In the genomic region with DNA sequence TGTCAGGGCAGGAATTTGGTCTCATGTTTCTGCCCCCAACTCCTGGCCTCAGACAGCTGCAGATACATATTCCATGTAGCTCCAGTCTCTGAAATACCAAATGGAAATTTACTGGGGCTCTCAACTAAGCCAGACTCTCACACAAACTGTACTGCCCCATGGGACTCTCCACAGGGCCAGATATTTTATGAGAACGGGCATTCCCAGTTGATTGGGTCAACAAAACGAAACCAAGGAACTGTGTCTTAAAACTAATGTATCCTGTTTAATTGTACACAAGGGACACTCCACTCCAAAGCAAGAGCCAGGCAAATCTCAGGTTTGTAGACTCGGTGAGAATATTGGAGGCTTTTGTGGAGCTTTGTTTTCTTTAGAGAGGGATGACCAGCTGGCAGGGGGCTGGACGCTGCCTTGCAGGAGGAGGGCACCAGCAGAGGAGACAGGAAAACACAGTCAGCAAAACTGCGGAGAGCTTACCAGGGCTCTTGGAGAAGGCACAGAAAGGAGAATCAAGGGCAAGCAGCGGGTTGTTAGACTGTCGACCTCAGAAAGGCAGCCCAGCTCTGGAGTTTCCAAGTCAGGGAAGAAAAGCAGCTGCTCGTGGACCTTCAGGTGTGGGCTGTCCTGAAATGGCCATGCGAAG, we compare ENCODE assay signal across 8 mouse cellular contexts. TPM values are rescaled to one million over a fixed set of nuclear protein-coding genes. Genes with fewer than 3 reads are reported as not detected.
A peak's percentile ranks its signal among the peaks of the same experiment; 100 is the strongest.
DNase-seq lines count a peak whose midpoint lies in the region; ATAC-seq and TF ChIP-seq lines count a peak whose summit lies in the region.

No protein-coding gene starts in this region.

- 30% methylated on average over 9 of the region's 9 CpGs for WGBS in embryonic facial prominence, embryonic 10.5 days
- WGBS in heart, postnatal 0 days: 19% methylated on average over 9 of the region's 9 CpGs

- ATAC-seq in heart, postnatal 0 days (ENCODE audit: insufficient read depth, low read depth): no peak

- no peak for DNase-seq in layer of hippocampus, adult 2 months (ENCODE audit: low spot score in 2 of 2)
- no peak for DNase-seq in layer of hippocampus, adult 8-10 months (ENCODE audit: low spot score in 2 of 2)
- peak; percentile 39 for DNase-seq in embryonic facial prominence, embryonic 10.5 days (ENCODE audit: low spot score)
- DNase-seq in heart, postnatal 0 days (ENCODE audit: low spot score): peak; percentile 59
- DNase-seq in kidney, postnatal 25 days: peak; percentile 66 to 83
- DNase-seq in testis, postnatal 10 days (ENCODE audit: low spot score): peak; percentile 58
- DNase-seq in thymus, postnatal 0 days (ENCODE audit: low spot score): no peak

- H3K27me3 ChIP-seq in embryonic facial prominence, embryonic 10.5 days (replicated peaks; ENCODE audit: low read depth, poor library complexity, severe bottlenecking): no peaks in the 10 kb centered on the region
- no peaks in the 10 kb centered on the region for H3K27me3 ChIP-seq in heart, postnatal 0 days (ENCODE audit: control insufficient read depth, insufficient read depth, low read length)
- no peaks in the 10 kb centered on the region for H3K27me3 ChIP-seq in megakaryocyte, embryonic 14.5 days (replicated peaks)

- H3K4me2 ChIP-seq in heart, postnatal 0 days (ENCODE audit: low read depth, low read length): peak overlapping the region; percentile 56

- H3K27ac ChIP-seq in layer of hippocampus, adult 2 months: peak overlapping the region; percentile 84
- H3K27ac ChIP-seq in embryonic facial prominence, embryonic 10.5 days (replicated peaks): peak overlapping the region; percentile 82
- H3K27ac ChIP-seq in heart, postnatal 0 days (ENCODE audit: low read depth): peak overlapping the region; percentile 95

- no peaks in the 10 kb centered on the region for H3K9me3 ChIP-seq in embryonic facial prominence, embryonic 10.5 days
- no peaks in the 10 kb centered on the region for H3K9me3 ChIP-seq in heart, postnatal 0 days (replicated peaks; ENCODE audit: control insufficient read depth, low read length)
- no peaks in the 10 kb centered on the region for H3K9me3 ChIP-seq in megakaryocyte, embryonic 14.5 days

- H3K36me3 ChIP-seq in embryonic facial prominence, embryonic 10.5 days (replicated peaks): no peaks in the 10 kb centered on the region
- no peaks in the 10 kb centered on the region for H3K36me3 ChIP-seq in heart, postnatal 0 days (replicated peaks; ENCODE audit: control insufficient read depth, insufficient read depth, low read length)
- peaks cover 3% of the 10 kb centered on the region for H3K36me3 ChIP-seq in megakaryocyte, embryonic 14.5 days (replicated peaks; ENCODE audit: low read length)

- H3K4me1 ChIP-seq in embryonic facial prominence, embryonic 10.5 days: peaks cover 45% of the 10 kb centered on the region
- H3K4me1 ChIP-seq in heart, postnatal 0 days (ENCODE audit: control insufficient read depth, insufficient read depth): peaks cover 58% of the 10 kb centered on the region
- peaks cover 77% of the 10 kb centered on the region for H3K4me1 ChIP-seq in megakaryocyte, embryonic 14.5 days

- no peak for TF ChIP-seq CTCF in layer of hippocampus, adult 2 months (conservative IDR thresholded peaks at IDR 0.05)
- TF ChIP-seq CTCF in heart, postnatal 0 days (IDR thresholded peaks at IDR 0.05; ENCODE audit: low read depth): no peak

- peak overlapping the region; percentile 5; the same call in 1 of the 2 replicates for H3K4me3 ChIP-seq in layer of hippocampus, adult 2 months
- peak overlapping the region; percentile 34 for H3K4me3 ChIP-seq in embryonic facial prominence, embryonic 10.5 days
- peak overlapping the region; percentile 24 for H3K4me3 ChIP-seq in heart, postnatal 0 days (ENCODE audit: low read depth, low read length)
- peak overlapping the region; percentile 89 for H3K4me3 ChIP-seq in megakaryocyte, embryonic 14.5 days (replicated peaks)

- no peak for TF ChIP-seq EP300 in heart, postnatal 0 days (IDR thresholded peaks at IDR 0.05; ENCODE audit: low read depth)

- H3K9ac ChIP-seq in heart, postnatal 0 days (replicated peaks; ENCODE audit: low read depth, low read length): peak overlapping the region; percentile 19; the same call in 1 of the 2 replicates

RNA-seq across cellular contexts. Expression of gene C87436, which starts 42.1 kb away (rescaled TPM):
- total RNA-seq in layer of hippocampus, adult 2 months (2021): 10 to 100 TPM; 18.9 to 20.6 TPM
- 10 to 100 TPM; 18.4 to 24.0 (median 19.7) TPM for total RNA-seq in layer of hippocampus, adult 8-10 months (2022)
- 22.6 and 25.1 TPM in 2 replicates for polyA plus RNA-seq in embryonic facial prominence, embryonic 10.5 days (2016; fragmentation: Nextera tagmentation; extraction: Ambion mirVana)
- 9.1 and 9.9 TPM in 2 replicates for total RNA-seq in heart, postnatal 0 days (2014; rRNA removed; ENCODE audit: low replicate concordance)
- 16.4 and 16.9 TPM in 2 replicates for polyA plus RNA-seq in heart, postnatal 0 days (2015; fragmentation: Nextera tagmentation; extraction: Ambion mirVana)
- 5.3 TPM in 1 of 2 replicates, not detected in the other for polyA plus RNA-seq in megakaryocyte, embryonic 14.5 days (2012; ENCODE audit: insufficient read depth, low replicate concordance)
- polyA plus RNA-seq in thymus, postnatal 0 days (2015; fragmentation: Nextera tagmentation; extraction: Ambion mirVana): 29.8 and 30.8 TPM in 2 replicates

RNA-seq across cellular contexts. Expression of gene Pcbp1, which starts 45.8 kb away (rescaled TPM):
- total RNA-seq in layer of hippocampus, adult 2 months (2021): 100 to 1,000 TPM; 179 to 184 TPM
- 100 to 1,000 TPM; 172 to 184 (median 178) TPM for total RNA-seq in layer of hippocampus, adult 8-10 months (2022)
- 560 and 592 TPM in 2 replicates for polyA plus RNA-seq in embryonic facial prominence, embryonic 10.5 days (2016; fragmentation: Nextera tagmentation; extraction: Ambion mirVana)
- total RNA-seq in heart, postnatal 0 days (2014; rRNA removed; ENCODE audit: low replicate concordance): 46.2 and 55.2 TPM in 2 replicates
- 276 and 285 TPM in 2 replicates for polyA plus RNA-seq in heart, postnatal 0 days (2015; fragmentation: Nextera tagmentation; extraction: Ambion mirVana)
- 984 and 2,235 TPM in 2 replicates for polyA plus RNA-seq in megakaryocyte, embryonic 14.5 days (2012; ENCODE audit: insufficient read depth, low replicate concordance)
- 466 and 487 TPM in 2 replicates for polyA plus RNA-seq in thymus, postnatal 0 days (2015; fragmentation: Nextera tagmentation; extraction: Ambion mirVana)

RNA-seq across cellular contexts. Expression of gene Gm44790, which starts 53.9 kb away (rescaled TPM):
- total RNA-seq in layer of hippocampus, adult 2 months (2021): not detected
- 1 to 10 TPM in 2 of 4 experiments, not detected in 2; 1.1 to 1.9 TPM for total RNA-seq in layer of hippocampus, adult 8-10 months (2022)
- 0.69 and 2.5 TPM in 2 replicates for polyA plus RNA-seq in embryonic facial prominence, embryonic 10.5 days (2016; fragmentation: Nextera tagmentation; extraction: Ambion mirVana)
- 0.46 TPM in 1 of 2 replicates, not detected in the other for total RNA-seq in heart, postnatal 0 days (2014; rRNA removed; ENCODE audit: low replicate concordance)
- not detected in 2 replicates for polyA plus RNA-seq in heart, postnatal 0 days (2015; fragmentation: Nextera tagmentation; extraction: Ambion mirVana)
- not detected in 2 replicates for polyA plus RNA-seq in megakaryocyte, embryonic 14.5 days (2012; ENCODE audit: insufficient read depth, low replicate concordance)
- 0.25 and 0.31 TPM in 2 replicates for polyA plus RNA-seq in thymus, postnatal 0 days (2015; fragmentation: Nextera tagmentation; extraction: Ambion mirVana)

Comparison
In these comparisons a context has a peak if more than half of its experiments do, and no peak if none do; other contexts are left out.
1. DNase-seq: peak in embryonic facial prominence, embryonic 10.5 days (single experiment), heart, postnatal 0 days (single experiment), kidney, postnatal 25 days (2 of 2) and testis, postnatal 10 days (single experiment); none in layer of hippocampus, adult 2 months (0 of 2), layer of hippocampus, adult 8-10 months (0 of 2) and thymus, postnatal 0 days (single experiment).
2. H3K4me3 ChIP-seq: peak in every context shown above with its lines; median percentile 89 in megakaryocyte, embryonic 14.5 days; 34 in embryonic facial prominence, embryonic 10.5 days; 24 in heart, postnatal 0 days; 5 in layer of hippocampus, adult 2 months.
3. Peak in every context shown above with its lines, with median percentiles within 50 percentile points of each other: H3K27ac ChIP-seq.